Mouse (Mus musculus) limb, embryonic 15.5 days (tissue): ENCODE measurements at regions not wholly inside any gene's neighbourhood (a gene's known extent, or its start where the extent isn't known, plus 50 kb on each side); places are given as distances from the start of the nearest gene placed in this dataset. TPM values are rescaled to one million over a fixed set of nuclear protein-coding genes. Genes with fewer than 3 reads are reported as not detected.

Experiments used
- ATAC-seq: fragments of 200-750 bp; cut with Nextera tagmentation; 2 replicates; pipeline ENCODE4 v1.8.0; 2017; ENCODE audit warnings: low read depth, moderate TSS enrichment; ENCODE audit not compliant: insufficient number of reproducible peaks, low FRiP score, low TSS enrichment
- H3K27ac ChIP-seq: fragments of 300-500 bp; sonication (generic); 2 replicates; pipeline ENCODE4 v1.5.1; 2015; ENCODE audit warnings: moderate library complexity, mild to moderate bottlenecking, inconsistent platforms
- H3K27me3 ChIP-seq: fragments of 300-500 bp; sonication (generic); 2 replicates; pipeline ENCODE4 v1.6.1; 2015; ENCODE audit warnings: inconsistent platforms
- H3K36me3 ChIP-seq: fragments of 300-500 bp; sonication (generic); 2 replicates; pipeline ENCODE4 v1.6.1; 2015; ENCODE audit warnings: inconsistent platforms
- H3K4me1 ChIP-seq: fragments of 300-500 bp; sonication (generic); 2 replicates; pipeline ENCODE4 v1.6.1; 2015; ENCODE audit warnings: inconsistent platforms
- H3K4me2 ChIP-seq: fragments of 300-500 bp; sonication (generic); 2 replicates; pipeline ENCODE4 v1.6.1; 2015; ENCODE audit warnings: mild to moderate bottlenecking, inconsistent platforms
- H3K4me3 ChIP-seq: fragments of 300-500 bp; sonication (generic); 2 replicates; pipeline ENCODE4 v1.5.1; 2015; ENCODE audit warnings: mild to moderate bottlenecking, inconsistent platforms
- H3K9ac ChIP-seq: fragments of 300-500 bp; sonication (generic); 2 replicates; pipeline ENCODE4 v1.6.1; 2015; ENCODE audit warnings: inconsistent platforms
- H3K9me3 ChIP-seq: fragments of 300-500 bp; sonication (generic); 2 replicates; pipeline ENCODE4 v1.6.1; 2016; ENCODE audit warnings: inconsistent platforms
- WGBS: fragments of 180-500 bp; shearing (Covaris S2); methylation state at CpG from one replicate; pipeline ENCODE4 v1.1.7; 2015; 5-methylcytosine and 5-hydroxymethylcytosine counted together
- microRNA-seq: library from miRNA; unstranded; fragments of <30 nt; microRNA quantifications from one replicate; pipeline ENCODE4, GENCODE M21; 2016

- Histone ChIP-seq H3K36me3 (no peaks in the 10 kb centered on the region), H3K27ac (no peak overlapping the region), H3K9ac (no peak overlapping the region), H3K4me2 (no peak overlapping the region), H3K4me3 (no peak overlapping the region), H3K9me3 (no peaks in the 10 kb centered on the region), H3K4me1 (no peaks in the 10 kb centered on the region), H3K27me3 (no peaks in the 10 kb centered on the region)
- ATAC-seq, result no peak
- 72% methylated on average over 6 of the region's 6 CpGs for WGBS
These were observed 86.0 kb upstream of the Pbx1 start for GRCm38 (mm10) chr1:168518087-168518486.

GRCm38 (mm10) chr1:168506326-168506725, 74.3 kb upstream of the Pbx1 start:
- Histone ChIP-seq H3K9me3 (no peaks in the 10 kb centered on the region), H3K4me2 (no peak overlapping the region), H3K9ac (no peak overlapping the region), H3K4me3 (no peak overlapping the region), H3K27me3 (no peaks in the 10 kb centered on the region), H3K4me1 (0 out of 2 replicates have a peak, but pooled peaks cover 3% of the 10 kb centered on the region), H3K27ac (no peak overlapping the region), H3K36me3 (no peaks in the 10 kb centered on the region)
- WGBS, result 71% methylated on average over 1 of the region's 1 CpGs
- no peak for ATAC-seq

- 49% methylated on average over 9 of the region's 9 CpGs for whole genome bisulfite sequencing
- no peak for ATAC-seq
- Histone ChIP-seq H3K27ac (no peak overlapping the region), H3K36me3 (no peaks in the 10 kb centered on the region), H3K27me3 (no peaks in the 10 kb centered on the region), H3K4me2 (no peak overlapping the region), H3K9ac (no peak overlapping the region), H3K4me1 (0 out of 2 replicates have a peak, but pooled peaks cover 3% of the 10 kb centered on the region), H3K9me3 (no peaks in the 10 kb centered on the region), H3K4me3 (no peak overlapping the region)
These were observed 72.7 kb upstream of the Pbx1 start for GRCm38 (mm10) chr1:168504773-168505172.

- 31% methylated on average over 7 of the region's 7 CpGs for WGBS
- ATAC-seq, result no peak
- H3K36me3 ChIP-seq, result no peaks in the 10 kb centered on the region
These were observed 70.2 kb upstream of the Pbx1 start for GRCm38 (mm10) chr1:168502266-168502665.

GRCm38 (mm10) chr1:168501375-168502169, 69.5 kb upstream of the Pbx1 start:
- Histone ChIP-seq H3K4me3 (no peak overlapping the region), H3K4me1 (0 out of 2 replicates have a peak, but pooled peaks cover 3% of the 10 kb centered on the region), H3K9ac (no peak overlapping the region), H3K9me3 (no peaks in the 10 kb centered on the region), H3K27me3 (no peaks in the 10 kb centered on the region), H3K4me2 (no peak overlapping the region), H3K36me3 (no peaks in the 10 kb centered on the region), H3K27ac (no peak overlapping the region)
- no peak for ATAC-seq
- WGBS, result 28% methylated on average over 3 of the region's 4 CpGs

More at GRCm38 (mm10) chr1:168502266-168502665, 70.2 kb upstream of the Pbx1 start:
- H3K27me3 ChIP-seq, result no peaks in the 10 kb centered on the region
- H3K27ac ChIP-seq, result no peak overlapping the region
- H3K4me2 ChIP-seq, result no peak overlapping the region
- no peak overlapping the region for H3K4me3 ChIP-seq
- H3K9ac ChIP-seq, result no peak overlapping the region
- 0 out of 2 replicates have a peak, but pooled peaks cover 3% of the 10 kb centered on the region for H3K4me1 ChIP-seq
- no peaks in the 10 kb centered on the region for H3K9me3 ChIP-seq

GRCm38 (mm10) chr1:168497801-168498200, 65.7 kb upstream of the Pbx1 start:
- Histone ChIP-seq H3K4me2 (no peak overlapping the region), H3K4me3 (no peak overlapping the region), H3K27me3 (no peaks in the 10 kb centered on the region), H3K4me1 (0 out of 2 replicates have a peak, but pooled peaks cover 3% of the 10 kb centered on the region), H3K9me3 (no peaks in the 10 kb centered on the region), H3K27ac (no peak overlapping the region), H3K36me3 (no peaks in the 10 kb centered on the region), H3K9ac (no peak overlapping the region)
- WGBS, result 72% methylated on average over 4 of the region's 4 CpGs
- ATAC-seq, result no peak

- WGBS, result 58% methylated on average over 13 of the region's 13 CpGs
- ATAC-seq, result no peak
- Histone ChIP-seq H3K4me3 (no peak overlapping the region), H3K27ac (no peak overlapping the region), H3K27me3 (no peaks in the 10 kb centered on the region), H3K4me1 (no peaks in the 10 kb centered on the region), H3K9ac (no peak overlapping the region), H3K4me2 (no peak overlapping the region), H3K36me3 (no peaks in the 10 kb centered on the region), H3K9me3 (no peaks in the 10 kb centered on the region)
These were observed 63.8 kb upstream of the Pbx1 start for GRCm38 (mm10) chr1:168495687-168496527.

- Histone ChIP-seq H3K36me3 (no peaks in the 10 kb centered on the region), H3K9ac (no peak overlapping the region), H3K4me1 (no peaks in the 10 kb centered on the region), H3K9me3 (no peaks in the 10 kb centered on the region), H3K27me3 (no peaks in the 10 kb centered on the region; the same call in 1 of the 2 replicates), H3K27ac (no peak overlapping the region), H3K4me2 (no peak overlapping the region), H3K4me3 (no peak overlapping the region)
- no peak for ATAC-seq
- 78% methylated on average over 7 of the region's 7 CpGs for WGBS
These were observed 55.4 kb upstream of the Pbx1 start for GRCm38 (mm10) chr1:168487492-168487891.

GRCm38 (mm10) chr1:168483651-168484050, 51.6 kb upstream of the Pbx1 start:
- Histone ChIP-seq H3K4me1 (no peaks in the 10 kb centered on the region), H3K4me3 (no peak overlapping the region), H3K27ac (no peak overlapping the region), H3K9me3 (no peaks in the 10 kb centered on the region), H3K9ac (no peak overlapping the region), H3K4me2 (no peak overlapping the region), H3K36me3 (no peaks in the 10 kb centered on the region), H3K27me3 (no peaks in the 10 kb centered on the region; the same call in 1 of the 2 replicates)
- no peak for ATAC-seq
- 81% methylated on average over 13 of the region's 13 CpGs for WGBS

Small RNA genes lying in the stretch of these regions (microRNA-seq; reads per million reads assigned to microRNA genes)
- gene Mir6348 (not detected), gene Mir6354 (not detected)
